Mouse (Mus musculus) liver, postnatal 0 days (tissue): ENCODE results near the gene Ttc21a.

Source experiments
- CTCF ChIP-seq: sonication (generic); IDR thresholded peaks from 2 replicates; pipeline ENCODE4 v1.5.1; 2016; ENCODE audit warnings: antibody characterized with exemption, low read depth
- EP300 ChIP-seq: IDR thresholded peaks from 2 replicates; pipeline ENCODE4 v1.6.1; 2016; ENCODE audit warnings: antibody characterized with exemption, low read depth, mild to moderate bottlenecking

- TF ChIP-seq CTCF = no peak
- TF ChIP-seq EP300 = no peak
Measured at GRCm38 (mm10) chr9:119993092-119993844, 55.9 kb downstream of the Ttc21a start.
